In the genomic region with DNA sequence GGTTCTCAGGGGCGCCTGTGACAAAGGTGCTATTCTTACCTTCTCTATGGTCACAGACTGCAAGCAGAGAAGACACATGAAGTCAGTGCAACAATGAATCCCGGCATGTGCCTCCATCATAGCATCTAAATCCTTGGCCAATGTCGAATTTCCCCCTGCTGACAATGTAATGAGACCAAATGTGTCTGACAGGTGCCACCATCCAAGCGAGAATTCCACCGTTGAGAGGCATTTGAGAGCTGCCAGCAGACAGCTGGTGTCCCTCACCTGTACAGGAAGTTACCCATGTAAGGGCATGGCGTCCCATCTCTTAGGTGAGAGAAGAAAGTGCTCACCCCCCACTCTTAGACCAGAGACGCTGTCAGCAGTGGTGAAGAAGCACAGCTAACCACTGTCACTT, we compare ENCODE assay signal across 20 mouse cellular contexts. TPM values are rescaled to one million over a fixed set of nuclear protein-coding genes. Genes with fewer than 3 reads are reported as not detected.
DNase-seq lines count a peak whose midpoint lies in the region; ATAC-seq and TF ChIP-seq lines count a peak whose summit lies in the region.
"Had no signal": no experiment of that assay in that cellular context is flagged by ENCODE, and none has a peak within 500 bp of the region (broad histone marks: within the 10 kb centered on the region; RNA-seq: fewer than 3 reads in every experiment).

No protein-coding gene starts in this region.

- no peak overlapping the region for H3K9ac ChIP-seq in hindbrain, postnatal 0 days (replicated peaks; ENCODE audit: low read length)
- no peak overlapping the region for H3K9ac ChIP-seq in midbrain, embryonic 16.5 days (ENCODE audit: low read depth, low read length)
- H3K9ac ChIP-seq: embryonic facial prominence, embryonic 12.5 days; forebrain, embryonic 12.5 days; hindbrain, embryonic 13.5 days; intestine, embryonic 15.5 days had no signal

- H3K4me1 ChIP-seq in hindbrain, postnatal 0 days (ENCODE audit: insufficient read depth, low read length): peaks cover under 1% of the 10 kb centered on the region; the same call in 1 of the 2 replicates
- peaks cover 6% of the 10 kb centered on the region for H3K4me1 ChIP-seq in hindbrain, embryonic 10.5 days (replicated peaks)
- H3K4me1 ChIP-seq in forebrain, embryonic 10.5 days: peaks cover 7% of the 10 kb centered on the region
- peaks cover 2% of the 10 kb centered on the region for H3K4me1 ChIP-seq in midbrain, embryonic 16.5 days (ENCODE audit: control insufficient read depth, insufficient read depth, low read length)

- ATAC-seq in hindbrain, postnatal 0 days: no peak
- no peak for ATAC-seq in midbrain, embryonic 16.5 days
- ATAC-seq: forebrain, embryonic 16.5 days; intestine, embryonic 15.5 days had no signal

- peak; percentile 7 for DNase-seq in hindbrain, postnatal 0 days (ENCODE audit: low spot score)
- no peak for DNase-seq in hindbrain, embryonic 10.5 days (ENCODE audit: low spot score)
- peak; percentile 82 for DNase-seq in cerebellum, adult 11 months
- peak; percentile 77 for DNase-seq in cerebellum, adult 8-10 months
- DNase-seq in cerebellum, postnatal 14 days: peak; percentile 82 to 85
- DNase-seq in adrenal gland, adult 8-10 months: no peak
- DNase-seq in forebrain, embryonic 10.5 days (ENCODE audit: extremely low spot score, low spot score): no peak
- DNase-seq: adrenal gland, postnatal 14 days; gastrocnemius, postnatal 10 days; heart, adult 18-20 months; heart, postnatal 10 days; heart, postnatal 4 days; kidney, adult 18-20 months had no signal

- WGBS in hindbrain, postnatal 0 days: 72% methylated on average over 7 of the region's 7 CpGs
- 83% methylated on average over 7 of the region's 7 CpGs for WGBS in hindbrain, embryonic 10.5 days
- WGBS in forebrain, embryonic 10.5 days: 80% methylated on average over 7 of the region's 7 CpGs
- 80% methylated on average over 7 of the region's 7 CpGs for WGBS in midbrain, embryonic 16.5 days

- H3K27me3 ChIP-seq in hindbrain, postnatal 0 days (ENCODE audit: insufficient read depth, low read length): no peaks in the 10 kb centered on the region
- H3K27me3 ChIP-seq in hindbrain, embryonic 10.5 days (ENCODE audit: insufficient read depth, poor library complexity, severe bottlenecking): peaks cover 12% of the 10 kb centered on the region
- peaks cover 10% of the 10 kb centered on the region; the same call in 1 of the 2 replicates for H3K27me3 ChIP-seq in forebrain, embryonic 10.5 days (ENCODE audit: poor library complexity, severe bottlenecking)
- H3K27me3 ChIP-seq in midbrain, embryonic 16.5 days (ENCODE audit: control insufficient read depth, insufficient read depth, low read depth, low read length): no peaks in the 10 kb centered on the region; the same call in 1 of the 2 replicates
- H3K27me3 ChIP-seq: intestine, embryonic 15.5 days had no signal

- no peaks in the 10 kb centered on the region for H3K9me3 ChIP-seq in hindbrain, postnatal 0 days (ENCODE audit: low read length)
- H3K9me3 ChIP-seq in hindbrain, embryonic 10.5 days: no peaks in the 10 kb centered on the region
- no peaks in the 10 kb centered on the region for H3K9me3 ChIP-seq in forebrain, embryonic 10.5 days
- no peaks in the 10 kb centered on the region for H3K9me3 ChIP-seq in midbrain, embryonic 16.5 days (replicated peaks; ENCODE audit: control insufficient read depth, low read length, poor library complexity, severe bottlenecking)
- H3K9me3 ChIP-seq: embryonic facial prominence, embryonic 12.5 days; forebrain, embryonic 12.5 days; heart, embryonic 10.5 days; hindbrain, embryonic 13.5 days; intestine, embryonic 15.5 days had no signal

- no peak overlapping the region for H3K4me2 ChIP-seq in hindbrain, postnatal 0 days (ENCODE audit: low read depth, low read length)
- H3K4me2 ChIP-seq in midbrain, embryonic 16.5 days (ENCODE audit: low read length): no peak overlapping the region
- H3K4me2 ChIP-seq: embryonic facial prominence, embryonic 12.5 days; forebrain, embryonic 12.5 days; hindbrain, embryonic 13.5 days; intestine, embryonic 15.5 days had no signal

- peaks cover 9% of the 10 kb centered on the region; the same call in 1 of the 2 replicates for H3K36me3 ChIP-seq in hindbrain, postnatal 0 days (ENCODE audit: insufficient read depth, low read length)
- H3K36me3 ChIP-seq in hindbrain, embryonic 10.5 days: peaks cover 18% of the 10 kb centered on the region
- H3K36me3 ChIP-seq in forebrain, embryonic 10.5 days (replicated peaks): peaks cover 18% of the 10 kb centered on the region
- H3K36me3 ChIP-seq in midbrain, embryonic 16.5 days (ENCODE audit: control insufficient read depth, insufficient read depth, low read length): 0 out of 2 replicates have a peak, but pooled peaks cover 3% of the 10 kb centered on the region
- H3K36me3 ChIP-seq: embryonic facial prominence, embryonic 12.5 days; intestine, embryonic 15.5 days had no signal

- TF ChIP-seq CTCF in hindbrain, postnatal 0 days (IDR thresholded peaks at IDR 0.05; ENCODE audit: low read depth): no peak

- no peak overlapping the region for H3K27ac ChIP-seq in hindbrain, postnatal 0 days
- no peak overlapping the region for H3K27ac ChIP-seq in hindbrain, embryonic 10.5 days
- H3K27ac ChIP-seq in forebrain, embryonic 10.5 days: no peak overlapping the region
- no peak overlapping the region for H3K27ac ChIP-seq in midbrain, embryonic 16.5 days (ENCODE audit: low read length)
- H3K27ac ChIP-seq: embryonic facial prominence, embryonic 12.5 days; forebrain, embryonic 12.5 days; heart, embryonic 10.5 days; hindbrain, embryonic 13.5 days; intestine, embryonic 15.5 days had no signal

- no peak overlapping the region for H3K4me3 ChIP-seq in hindbrain, postnatal 0 days (ENCODE audit: low read length)
- H3K4me3 ChIP-seq in hindbrain, embryonic 10.5 days: no peak overlapping the region
- H3K4me3 ChIP-seq in forebrain, embryonic 10.5 days: no peak overlapping the region
- H3K4me3 ChIP-seq in midbrain, embryonic 16.5 days (ENCODE audit: low read depth, low read length): no peak overlapping the region
- H3K4me3 ChIP-seq: embryonic facial prominence, embryonic 12.5 days; forebrain, embryonic 12.5 days; heart, embryonic 10.5 days; hindbrain, embryonic 13.5 days; intestine, embryonic 15.5 days had no signal

RNA-seq across cellular contexts. Expression of a gene that starts 4.1 kb away (rescaled TPM):
- total RNA-seq in hindbrain, postnatal 0 days (2014; rRNA removed): 21.2 and 21.6 TPM in 2 replicates
- polyA plus RNA-seq in hindbrain, postnatal 0 days (2015; fragmentation: Nextera tagmentation; extraction: Ambion mirVana): 11.1 and 12.0 TPM in 2 replicates
- 18.4 TPM in 2 replicates for polyA plus RNA-seq in hindbrain, embryonic 10.5 days (2016; fragmentation: Nextera tagmentation; extraction: Ambion mirVana)
- 10 to 100 TPM; 27.2 to 41.4 (median 37.6) TPM for total RNA-seq in adrenal gland, adult 8-10 months (2022)
- polyA plus RNA-seq in forebrain, embryonic 10.5 days (2016; fragmentation: Nextera tagmentation; extraction: Ambion mirVana): 17.7 and 18.6 TPM in 2 replicates
- 19.1 and 21.3 TPM in 2 replicates for polyA plus RNA-seq in midbrain, embryonic 16.5 days (2015; fragmentation: Nextera tagmentation; extraction: Ambion mirVana)

RNA-seq across cellular contexts. Expression of a gene that starts 28.4 kb away (rescaled TPM):
- 17.4 and 27.2 TPM in 2 replicates for total RNA-seq in hindbrain, postnatal 0 days (2014; rRNA removed)
- polyA plus RNA-seq in hindbrain, postnatal 0 days (2015; fragmentation: Nextera tagmentation; extraction: Ambion mirVana): 4.8 and 6.0 TPM in 2 replicates
- 6.1 and 6.6 TPM in 2 replicates for polyA plus RNA-seq in hindbrain, embryonic 10.5 days (2016; fragmentation: Nextera tagmentation; extraction: Ambion mirVana)
- 100 to 1,000 TPM in 2 of 4 experiments, 10 to 100 TPM in 2; 88.4 to 209 (median 152) TPM for total RNA-seq in adrenal gland, adult 8-10 months (2022)
- 6.9 and 7.9 TPM in 2 replicates for polyA plus RNA-seq in forebrain, embryonic 10.5 days (2016; fragmentation: Nextera tagmentation; extraction: Ambion mirVana)
- 8.9 and 11.0 TPM in 2 replicates for polyA plus RNA-seq in midbrain, embryonic 16.5 days (2015; fragmentation: Nextera tagmentation; extraction: Ambion mirVana)

Comparison
In these comparisons a context has a peak if more than half of its experiments do, and no peak if none do; other contexts are left out.
1. DNase-seq: peak in hindbrain, postnatal 0 days (single experiment), cerebellum, adult 11 months (single experiment), cerebellum, adult 8-10 months (single experiment) and cerebellum, postnatal 14 days (2 of 2); none in hindbrain, embryonic 10.5 days (single experiment), adrenal gland, adult 8-10 months (single experiment) and forebrain, embryonic 10.5 days (single experiment).